Mouse (Mus musculus): ENCODE measurements around the gene P2rx3. TPM values are rescaled to one million over a fixed set of nuclear protein-coding genes. Genes with fewer than 3 reads are reported as not detected.

Gene P2rx3
- polyA plus RNA-seq (2012; rRNA removed) (0.45 and 0.69 TPM in 2 replicates), polyA plus RNA-seq (2014; fragmentation: Nextera tagmentation; extraction: Ambion mirVana) (0.43 and 0.81 TPM in 2 replicates)

GRCm38 (mm10) chr2:85037047-85038026, at the start of gene P2rx3, which contains the start of gene Ssrp1:
TSS of gene P2rx3 (minus strand) at chr2:85037462.
TSS of gene Ssrp1 (plus strand) at chr2:85037234.
- Histone ChIP-seq H3K4me3 (replicated peaks; ENCODE audit: low read length) (peak within 1 kb of the TSS; percentile 81), H3K9me3 (ENCODE audit: control insufficient read depth, low read length) (no peaks in the 10 kb centered on the region), H3K9ac (ENCODE audit: low read depth, low read length, severe bottlenecking) (peak within 1 kb of the TSS; percentile 97), H3K36me3 (ENCODE audit: control insufficient read depth, insufficient read depth, low read length) (peaks cover 32% of the 10 kb centered on the region), H3K4me1 (ENCODE audit: control insufficient read depth, insufficient read depth, low read length) (peaks cover 12% of the 10 kb centered on the region), H3K27me3 (ENCODE audit: control insufficient read depth, insufficient read depth, low read length) (no peaks in the 10 kb centered on the region), H3K27ac (replicated peaks; ENCODE audit: low read depth, low read length) (peak within 1 kb of the TSS; percentile 87), H3K4me2 (replicated peaks; ENCODE audit: low read depth, low read length, severe bottlenecking) (peak within 1 kb of the TSS; percentile 60)
- ATAC-seq (ENCODE audit: low FRiP score, low read depth) (peak; percentile 97), DNase-seq (ENCODE audit: low spot score) (peak; percentile 96)
- peak; percentile 60; the same call in 1 of the 2 replicates for TF ChIP-seq POLR2A (IDR thresholded peaks at IDR 0.05; ENCODE audit: borderline replicate concordance, extremely low read depth, insufficient read depth, insufficient read length)
- WGBS: under 1% methylated on average over 66 of the region's 66 CpGs

GRCm38 (mm10) chr2:85073751-85074150, 36.5 kb upstream of the P2rx3 start:
- no peak overlapping the region for H3K9ac ChIP-seq (ENCODE audit: low read depth, low read length, severe bottlenecking)
- no peak for TF ChIP-seq POLR2A (IDR thresholded peaks at IDR 0.05; ENCODE audit: borderline replicate concordance, extremely low read depth, insufficient read depth, insufficient read length)
- DNase-seq (ENCODE audit: low spot score) (no peak), ATAC-seq (ENCODE audit: low FRiP score, low read depth) (no peak)
- no peak overlapping the region for H3K27ac ChIP-seq (replicated peaks; ENCODE audit: low read depth, low read length)
- peaks cover 4% of the 10 kb centered on the region; the same call in 1 of the 2 replicates for H3K4me1 ChIP-seq (ENCODE audit: control insufficient read depth, insufficient read depth, low read length)
- H3K27me3 ChIP-seq (ENCODE audit: control insufficient read depth, insufficient read depth, low read length): no peaks in the 10 kb centered on the region
- H3K4me2 ChIP-seq (replicated peaks; ENCODE audit: low read depth, low read length, severe bottlenecking): no peak overlapping the region
- peaks cover 48% of the 10 kb centered on the region for H3K36me3 ChIP-seq (ENCODE audit: control insufficient read depth, insufficient read depth, low read length)
- WGBS: 86% methylated on average over 5 of the region's 5 CpGs
- no peaks in the 10 kb centered on the region for H3K9me3 ChIP-seq (ENCODE audit: control insufficient read depth, low read length)
- H3K4me3 ChIP-seq (replicated peaks; ENCODE audit: low read length): no peak overlapping the region

- H3K27me3 ChIP-seq (ENCODE audit: control insufficient read depth, insufficient read depth, low read length): no peaks in the 10 kb centered on the region
- peaks cover 8% of the 10 kb centered on the region for H3K4me1 ChIP-seq (ENCODE audit: control insufficient read depth, insufficient read depth, low read length)
- H3K27ac ChIP-seq (replicated peaks; ENCODE audit: low read depth, low read length): no peak overlapping the region
- no peak for DNase-seq (ENCODE audit: low spot score)
- 84% methylated on average over 5 of the region's 5 CpGs for WGBS
- no peaks in the 10 kb centered on the region for H3K9me3 ChIP-seq (ENCODE audit: control insufficient read depth, low read length)
- ATAC-seq (ENCODE audit: low FRiP score, low read depth): no peak
- H3K4me2 ChIP-seq (replicated peaks; ENCODE audit: low read depth, low read length, severe bottlenecking): no peak overlapping the region
- TF ChIP-seq POLR2A (IDR thresholded peaks at IDR 0.05; ENCODE audit: borderline replicate concordance, extremely low read depth, insufficient read depth, insufficient read length): no peak
- H3K4me3 ChIP-seq (replicated peaks; ENCODE audit: low read length): no peak overlapping the region
- peaks cover 48% of the 10 kb centered on the region for H3K36me3 ChIP-seq (ENCODE audit: control insufficient read depth, insufficient read depth, low read length)
- no peak overlapping the region for H3K9ac ChIP-seq (ENCODE audit: low read depth, low read length, severe bottlenecking)
These were observed 34.7 kb upstream of the P2rx3 start for GRCm38 (mm10) chr2:85071921-85072320.

GRCm38 (mm10) chr2:85070086-85070485, 32.8 kb upstream of the P2rx3 start:
- Histone ChIP-seq H3K9me3 (ENCODE audit: control insufficient read depth, low read length) (no peaks in the 10 kb centered on the region), H3K4me1 (ENCODE audit: control insufficient read depth, insufficient read depth, low read length) (peaks cover 8% of the 10 kb centered on the region), H3K4me3 (replicated peaks; ENCODE audit: low read length) (no peak overlapping the region), H3K36me3 (ENCODE audit: control insufficient read depth, insufficient read depth, low read length) (peaks cover 48% of the 10 kb centered on the region), H3K27ac (replicated peaks; ENCODE audit: low read depth, low read length) (peak overlapping the region; percentile 48; the same call in 1 of the 2 replicates), H3K27me3 (ENCODE audit: control insufficient read depth, insufficient read depth, low read length) (no peaks in the 10 kb centered on the region), H3K4me2 (replicated peaks; ENCODE audit: low read depth, low read length, severe bottlenecking) (no peak overlapping the region), H3K9ac (ENCODE audit: low read depth, low read length, severe bottlenecking) (no peak overlapping the region)
- WGBS: 66% methylated on average over 15 of the region's 15 CpGs
- ATAC-seq (ENCODE audit: low FRiP score, low read depth): no peak
- TF ChIP-seq POLR2A (IDR thresholded peaks at IDR 0.05; ENCODE audit: borderline replicate concordance, extremely low read depth, insufficient read depth, insufficient read length): no peak
- DNase-seq (ENCODE audit: low spot score): no peak

- no peak for ATAC-seq (ENCODE audit: low FRiP score, low read depth)
- Histone ChIP-seq H3K36me3 (ENCODE audit: control insufficient read depth, insufficient read depth, low read length) (peaks cover 50% of the 10 kb centered on the region), H3K27ac (replicated peaks; ENCODE audit: low read depth, low read length) (no peak overlapping the region), H3K4me1 (ENCODE audit: control insufficient read depth, insufficient read depth, low read length) (peaks cover 8% of the 10 kb centered on the region), H3K9ac (ENCODE audit: low read depth, low read length, severe bottlenecking) (no peak overlapping the region), H3K4me3 (replicated peaks; ENCODE audit: low read length) (no peak overlapping the region), H3K4me2 (replicated peaks; ENCODE audit: low read depth, low read length, severe bottlenecking) (no peak overlapping the region), H3K27me3 (ENCODE audit: control insufficient read depth, insufficient read depth, low read length) (no peaks in the 10 kb centered on the region), H3K9me3 (ENCODE audit: control insufficient read depth, low read length) (no peaks in the 10 kb centered on the region)
- 76% methylated on average over 2 of the region's 2 CpGs for WGBS
- DNase-seq (ENCODE audit: low spot score): no peak
- TF ChIP-seq POLR2A (IDR thresholded peaks at IDR 0.05; ENCODE audit: borderline replicate concordance, extremely low read depth, insufficient read depth, insufficient read length): no peak
These were observed 31.4 kb upstream of the P2rx3 start for GRCm38 (mm10) chr2:85068626-85069025.
